Mouse (Mus musculus) intestine, embryonic 15.5 days (tissue): Measurements from ENCODE around the gene Prss12. TPM values are rescaled to one million over a fixed set of nuclear protein-coding genes. Genes with fewer than 3 reads are reported as not detected.

Experiments
- ATAC-seq: fragments of 200-750 bp; cut with Nextera tagmentation; 2 replicates; pipeline ENCODE4 v1.8.0; 2017; ENCODE audit warnings: moderate TSS enrichment, moderate library complexity
- H3K27ac ChIP-seq: fragments of 300-500 bp; sonication (generic); 2 replicates; pipeline ENCODE4 v1.5.1; 2015; ENCODE audit warnings: mild to moderate bottlenecking, inconsistent platforms
- H3K27me3 ChIP-seq: fragments of 300-500 bp; sonication (generic); replicated peaks from 2 replicates; pipeline ENCODE4 v1.6.1; 2015; ENCODE audit warnings: inconsistent platforms
- H3K36me3 ChIP-seq: fragments of 300-500 bp; sonication (generic); 2 replicates; pipeline ENCODE4 v1.6.1; 2015; ENCODE audit warnings: inconsistent platforms
- H3K4me1 ChIP-seq: fragments of 300-500 bp; sonication (generic); replicated peaks from 2 replicates; pipeline ENCODE4 v1.6.1; 2015; ENCODE audit warnings: inconsistent platforms
- H3K4me2 ChIP-seq: fragments of 300-500 bp; sonication (generic); replicated peaks from 2 replicates; pipeline ENCODE4 v1.6.1; 2015; ENCODE audit warnings: mild to moderate bottlenecking, inconsistent platforms
- H3K4me3 ChIP-seq: fragments of 300-500 bp; sonication (generic); replicated peaks from 2 replicates; pipeline ENCODE4 v1.5.1; 2015; ENCODE audit warnings: inconsistent platforms
- H3K9ac ChIP-seq: fragments of 300-500 bp; sonication (generic); 2 replicates; pipeline ENCODE4 v1.6.1; 2015; ENCODE audit warnings: inconsistent platforms
- H3K9me3 ChIP-seq: fragments of 300-500 bp; sonication (generic); 2 replicates; pipeline ENCODE4 v1.6.1; 2016; ENCODE audit warnings: inconsistent platforms
- WGBS: fragments of 180-500 bp; shearing (Covaris S2); methylation state at CpG from one replicate; pipeline ENCODE4 v1.1.7; 2015; 5-methylcytosine and 5-hydroxymethylcytosine counted together
- polyA plus RNA-seq: library from polyadenylated mRNA; unstranded; fragments of >200 nt; fragmentation: Nextera tagmentation; extraction: Ambion mirVana; gene quantifications from 2 replicates; pipeline ENCODE4 v1.2.1, GENCODE M21; 2015

Prss12 gene
- polyA plus RNA-seq, 1 experiment from 2014 or later, result 6.3 TPM

GRCm38 (mm10) chr3:123440490-123440889 is 6.2 kb upstream of the Prss12 start:
- no peaks in the 10 kb centered on the region for H3K36me3 ChIP-seq
- no peak overlapping the region for H3K4me2 ChIP-seq
- 83% methylated on average over 7 of the region's 7 CpGs for WGBS
- no peak overlapping the region for H3K9ac ChIP-seq
- 0 out of 2 replicates have a peak, but pooled peaks cover 2% of the 10 kb centered on the region for H3K4me1 ChIP-seq
- ATAC-seq, result no peak
- H3K4me3 ChIP-seq, result no peak overlapping the region
- peaks cover 5% of the 10 kb centered on the region for H3K27me3 ChIP-seq
- no peak overlapping the region for H3K27ac ChIP-seq
- H3K9me3 ChIP-seq, result no peaks in the 10 kb centered on the region

- ATAC-seq, result no peak
- H3K27ac ChIP-seq, result no peak overlapping the region
- H3K4me3 ChIP-seq, result no peak overlapping the region
- H3K9ac ChIP-seq, result no peak overlapping the region
- H3K9me3 ChIP-seq, result no peaks in the 10 kb centered on the region
- WGBS, result 72% methylated on average over 1 of the region's 1 CpGs
- peaks cover 5% of the 10 kb centered on the region; the same call in 1 of the 2 replicates for H3K4me1 ChIP-seq
- no peak overlapping the region for H3K4me2 ChIP-seq
- peaks cover 17% of the 10 kb centered on the region for H3K27me3 ChIP-seq
- H3K36me3 ChIP-seq, result no peaks in the 10 kb centered on the region
Measured at GRCm38 (mm10) chr3:123444466-123444865, 2.2 kb upstream of the Prss12 start.

- peak; percentile 63 for ATAC-seq
- peak overlapping the region; percentile 100 for H3K4me2 ChIP-seq
- peaks cover 17% of the 10 kb centered on the region for H3K27me3 ChIP-seq
- H3K4me3 ChIP-seq, result peak overlapping the region; percentile 75
- WGBS, result 7% methylated on average over 13 of the region's 13 CpGs
- H3K9me3 ChIP-seq, result no peaks in the 10 kb centered on the region
- no peaks in the 10 kb centered on the region for H3K36me3 ChIP-seq
- no peak overlapping the region for H3K27ac ChIP-seq
- H3K4me1 ChIP-seq, result peaks cover 5% of the 10 kb centered on the region; the same call in 1 of the 2 replicates
- peak overlapping the region; percentile 66 for H3K9ac ChIP-seq
Measured at GRCm38 (mm10) chr3:123447538-123448059, 886 bp downstream of the Prss12 start.

DNA sequence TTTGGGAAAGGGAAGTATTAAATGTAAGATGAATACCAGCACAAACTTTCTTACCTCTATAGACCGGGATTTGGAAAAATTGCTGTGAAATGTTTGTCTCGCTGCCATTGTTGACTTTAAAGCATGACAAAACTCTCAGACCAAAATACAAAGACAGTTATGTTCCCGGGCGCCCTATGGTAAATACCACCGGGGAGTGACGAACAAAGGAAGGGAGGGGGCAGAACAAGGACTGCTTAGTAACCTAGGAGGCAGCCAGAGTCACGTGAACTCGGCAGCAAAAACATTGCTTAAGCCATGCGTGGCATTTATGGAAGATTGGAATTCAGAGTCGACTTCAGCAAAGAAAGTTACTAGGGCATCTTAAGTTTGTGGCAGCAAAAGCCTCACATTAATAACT is 1.4 kb downstream of the Prss12 start:
- Histone ChIP-seq H3K4me1 (peaks cover 5% of the 10 kb centered on the region; the same call in 1 of the 2 replicates), H3K4me3 (peak overlapping the region; percentile 75; the same call in 1 of the 2 replicates), H3K4me2 (peak overlapping the region; percentile 100), H3K9me3 (no peaks in the 10 kb centered on the region), H3K27ac (no peak overlapping the region), H3K27me3 (peaks cover 17% of the 10 kb centered on the region), H3K9ac (no peak overlapping the region), H3K36me3 (no peaks in the 10 kb centered on the region)
- peak; percentile 46; the same call in 1 of the 2 replicates for ATAC-seq
- WGBS, result 8% methylated on average over 10 of the region's 10 CpGs

- H3K27ac ChIP-seq, result no peak overlapping the region
- no peak overlapping the region for H3K9ac ChIP-seq
- 82% methylated on average over 6 of the region's 6 CpGs for WGBS
- no peaks in the 10 kb centered on the region for H3K9me3 ChIP-seq
- H3K4me3 ChIP-seq, result no peak overlapping the region
- no peak overlapping the region for H3K4me2 ChIP-seq
- no peaks in the 10 kb centered on the region for H3K36me3 ChIP-seq
- no peak for ATAC-seq
- peaks cover 5% of the 10 kb centered on the region; the same call in 1 of the 2 replicates for H3K4me1 ChIP-seq
- peaks cover 16% of the 10 kb centered on the region for H3K27me3 ChIP-seq
Measured at GRCm38 (mm10) chr3:123450107-123450506, 3.4 kb downstream of the Prss12 start.

- WGBS, result 55% methylated on average over 6 of the region's 6 CpGs
- H3K9me3 ChIP-seq, result no peaks in the 10 kb centered on the region
- no peak overlapping the region for H3K4me3 ChIP-seq
- H3K9ac ChIP-seq, result no peak overlapping the region
- H3K4me1 ChIP-seq, result no peaks in the 10 kb centered on the region
- H3K27me3 ChIP-seq, result no peaks in the 10 kb centered on the region
- H3K27ac ChIP-seq, result no peak overlapping the region
- H3K36me3 ChIP-seq, result no peaks in the 10 kb centered on the region
- no peak overlapping the region for H3K4me2 ChIP-seq
- no peak for ATAC-seq
Measured at GRCm38 (mm10) chr3:123452904-123453303, 6.2 kb downstream of the Prss12 start.

DNA sequence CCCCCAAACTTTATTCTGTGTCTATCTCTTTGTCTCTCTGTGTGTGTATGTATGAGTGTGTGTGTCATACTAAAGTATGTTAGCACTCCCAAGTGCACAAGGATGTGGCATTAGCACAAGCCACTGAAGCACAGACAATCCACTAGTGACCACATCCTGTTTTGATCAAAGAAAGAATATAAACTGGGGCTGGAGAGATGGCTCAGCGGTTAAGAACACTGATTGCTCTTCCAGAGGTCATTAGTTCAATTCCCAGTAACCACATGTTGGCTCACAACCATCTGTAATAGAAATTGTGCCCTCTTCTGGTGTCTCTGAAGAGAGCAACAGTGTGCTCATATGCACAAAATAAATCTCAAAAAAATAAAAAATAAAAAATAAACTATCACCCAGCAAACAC is 12.8 kb downstream of the Prss12 start:
- no peak for ATAC-seq
- WGBS, result 40% methylated on average over 1 of the region's 1 CpGs
- H3K4me3 ChIP-seq, result no peak overlapping the region

GRCm38 (mm10) chr3:123460436-123460835 is 13.7 kb downstream of the Prss12 start:
- H3K9me3 ChIP-seq, result no peaks in the 10 kb centered on the region
- H3K27me3 ChIP-seq, result no peaks in the 10 kb centered on the region
- WGBS, result 82% methylated on average over 1 of the region's 1 CpGs
- no peak for ATAC-seq
- H3K9ac ChIP-seq, result no peak overlapping the region
- no peak overlapping the region for H3K4me2 ChIP-seq
- no peaks in the 10 kb centered on the region for H3K4me1 ChIP-seq
- no peak overlapping the region for H3K4me3 ChIP-seq
- no peak overlapping the region for H3K27ac ChIP-seq
- no peaks in the 10 kb centered on the region for H3K36me3 ChIP-seq

More for the DNA sequence above, 12.8 kb downstream of the Prss12 start:
- Histone ChIP-seq H3K27ac (no peak overlapping the region), H3K27me3 (no peaks in the 10 kb centered on the region), H3K4me2 (no peak overlapping the region), H3K9ac (no peak overlapping the region), H3K9me3 (no peaks in the 10 kb centered on the region), H3K36me3 (no peaks in the 10 kb centered on the region), H3K4me1 (no peaks in the 10 kb centered on the region)

DNA sequence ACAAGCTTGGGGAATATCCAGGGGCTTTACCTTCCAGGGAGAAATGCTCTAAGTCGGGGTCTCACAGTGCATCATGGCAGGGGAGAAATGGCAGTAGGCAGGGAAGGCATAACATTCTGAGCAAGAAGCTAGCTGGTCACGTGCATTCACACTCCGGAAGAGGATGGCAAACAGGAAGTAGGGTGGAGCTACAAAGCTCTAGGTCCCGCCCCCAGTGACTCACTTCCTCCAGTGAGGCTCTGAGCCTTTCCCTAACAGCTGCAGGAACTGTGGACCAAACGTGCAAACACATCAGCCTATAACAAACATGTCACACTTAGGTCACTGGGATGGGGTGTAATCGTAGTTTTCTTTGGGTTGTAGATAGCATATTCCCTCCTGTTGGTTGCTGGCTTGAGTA is 15.6 kb downstream of the Prss12 start:
- Histone ChIP-seq H3K36me3 (no peaks in the 10 kb centered on the region), H3K27ac (no peak overlapping the region), H3K4me1 (no peaks in the 10 kb centered on the region), H3K9ac (no peak overlapping the region), H3K4me3 (no peak overlapping the region), H3K9me3 (no peaks in the 10 kb centered on the region), H3K4me2 (no peak overlapping the region), H3K27me3 (no peaks in the 10 kb centered on the region)
- no peak for ATAC-seq
- 76% methylated on average over 6 of the region's 6 CpGs for WGBS

- Histone ChIP-seq H3K9ac (no peak overlapping the region), H3K27ac (no peak overlapping the region), H3K27me3 (no peaks in the 10 kb centered on the region), H3K4me3 (no peak overlapping the region), H3K36me3 (no peaks in the 10 kb centered on the region), H3K9me3 (no peaks in the 10 kb centered on the region), H3K4me1 (no peaks in the 10 kb centered on the region), H3K4me2 (no peak overlapping the region)
- ATAC-seq, result no peak
- WGBS, result 76% methylated on average over 3 of the region's 3 CpGs
Measured at GRCm38 (mm10) chr3:123476833-123477232, 30.1 kb downstream of the Prss12 start.

GRCm38 (mm10) chr3:123481266-123481665 is 34.6 kb downstream of the Prss12 start:
- Histone ChIP-seq H3K9me3 (no peaks in the 10 kb centered on the region), H3K4me3 (no peak overlapping the region), H3K27me3 (no peaks in the 10 kb centered on the region), H3K27ac (no peak overlapping the region), H3K9ac (no peak overlapping the region), H3K4me2 (no peak overlapping the region), H3K4me1 (no peaks in the 10 kb centered on the region), H3K36me3 (no peaks in the 10 kb centered on the region)
- no peak for ATAC-seq
- WGBS, result 48% methylated on average over 6 of the region's 6 CpGs

- no peak for ATAC-seq
- Histone ChIP-seq H3K36me3 (no peaks in the 10 kb centered on the region), H3K9ac (no peak overlapping the region), H3K4me2 (no peak overlapping the region), H3K27ac (no peak overlapping the region), H3K27me3 (no peaks in the 10 kb centered on the region), H3K4me1 (no peaks in the 10 kb centered on the region), H3K9me3 (no peaks in the 10 kb centered on the region), H3K4me3 (no peak overlapping the region)
- WGBS, result 93% methylated on average over 1 of the region's 1 CpGs
Measured at GRCm38 (mm10) chr3:123491814-123492213, 45.1 kb downstream of the Prss12 start.

DNA sequence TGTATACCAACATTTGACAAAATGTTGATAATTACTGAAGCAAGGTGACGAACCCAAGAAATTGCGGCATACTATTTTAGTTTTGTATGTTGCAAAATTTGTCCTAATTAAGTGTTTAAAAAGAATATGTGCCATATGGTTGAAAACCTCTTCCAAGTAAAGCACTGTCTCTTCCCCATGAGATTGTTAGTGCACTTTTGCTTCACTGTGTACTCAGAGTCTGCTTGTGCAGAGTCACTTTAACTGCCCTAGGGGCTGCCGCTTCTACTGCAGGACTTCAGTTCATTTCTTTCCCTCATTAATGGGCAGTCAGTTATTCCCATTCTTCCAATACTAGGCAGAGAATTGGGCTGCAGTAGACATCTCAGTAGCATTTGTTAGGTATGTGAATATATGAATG is 46.5 kb downstream of the Prss12 start:
- no peak overlapping the region for H3K9ac ChIP-seq
- no peaks in the 10 kb centered on the region for H3K27me3 ChIP-seq
- no peaks in the 10 kb centered on the region for H3K4me1 ChIP-seq
- no peak for ATAC-seq
- no peak overlapping the region for H3K27ac ChIP-seq
- H3K9me3 ChIP-seq, result no peaks in the 10 kb centered on the region
- H3K4me2 ChIP-seq, result no peak overlapping the region
- H3K4me3 ChIP-seq, result no peak overlapping the region
- WGBS, result 93% methylated on average over 3 of the region's 3 CpGs
- H3K36me3 ChIP-seq, result no peaks in the 10 kb centered on the region
